Mouse (Mus musculus) small intestine, adult 2 months (tissue): ENCODE data around the gene Mapk8ip2. TPM values are rescaled to one million over a fixed set of nuclear protein-coding genes. Genes with fewer than 3 reads are reported as not detected.
A peak's percentile ranks its signal among the peaks of the same experiment; 100 is the strongest.

Source experiments
- H3K27ac ChIP-seq: fragments of 200-500 bp; 2 replicates; pipeline ENCODE4 v1.5.1; 2012; ENCODE audit warnings: low read depth, low read length, control low read depth, inconsistent platforms; ENCODE audit not compliant: insufficient read depth
- H3K27me3 ChIP-seq: fragments of 200-500 bp; 2 replicates; pipeline ENCODE4 v1.6.1; 2012; ENCODE audit warnings: mild to moderate bottlenecking, moderate library complexity, low read length, inconsistent platforms; ENCODE audit not compliant: control insufficient read depth, insufficient read depth
- H3K36me3 ChIP-seq: fragments of 200-500 bp; 2 replicates; pipeline ENCODE4 v1.6.1; 2012; ENCODE audit warnings: mild to moderate bottlenecking, low read length, control low read depth, inconsistent platforms; ENCODE audit not compliant: control insufficient read depth, insufficient read depth
- H3K4me1 ChIP-seq: fragments of 200-500 bp; 2 replicates; pipeline ENCODE4 v1.6.1; 2012; ENCODE audit warnings: low read length, inconsistent platforms, mixed read lengths; ENCODE audit not compliant: control insufficient read depth, insufficient read depth, insufficient read length
- H3K4me3 ChIP-seq: fragments of 200-500 bp; 2 replicates; pipeline ENCODE4 v1.5.1; 2012; ENCODE audit warnings: low read depth, mild to moderate bottlenecking, control low read depth, inconsistent platforms, low read length, moderate library complexity
- CTCF ChIP-seq: fragments of 200-500 bp; IDR thresholded peaks from 2 replicates; pipeline ENCODE4 v1.5.1; 2012; ENCODE audit warnings: low read depth, mild to moderate bottlenecking, control low read depth, inconsistent platforms, low read length, moderate library complexity, mixed read lengths; ENCODE audit not compliant: insufficient replicate concordance, insufficient read length; ENCODE audit errors: extremely low read depth
- POLR2A ChIP-seq: fragments of 200-500 bp; IDR thresholded peaks from 2 replicates; pipeline ENCODE4 v1.6.1; 2012; ENCODE audit warnings: low read depth, mild to moderate bottlenecking, control low read depth, inconsistent platforms, low read length, moderate library complexity
- WGBS: fragments of 180-500 bp; shearing (Covaris S2); methylation state at CpG from one replicate; pipeline ENCODE4 v1.1.7; 2018; 5-methylcytosine and 5-hydroxymethylcytosine counted together
- polyA plus RNA-seq: library from polyadenylated mRNA; depleted of rRNA; stranded (reverse); fragments of >200 nt; gene quantifications from 2 replicates; pipeline ENCODE4 v1.2.3, GENCODE M21; 2012

Mapk8ip2 gene
- polyA plus RNA-seq, 1 experiment = 0.65 TPM

DNA sequence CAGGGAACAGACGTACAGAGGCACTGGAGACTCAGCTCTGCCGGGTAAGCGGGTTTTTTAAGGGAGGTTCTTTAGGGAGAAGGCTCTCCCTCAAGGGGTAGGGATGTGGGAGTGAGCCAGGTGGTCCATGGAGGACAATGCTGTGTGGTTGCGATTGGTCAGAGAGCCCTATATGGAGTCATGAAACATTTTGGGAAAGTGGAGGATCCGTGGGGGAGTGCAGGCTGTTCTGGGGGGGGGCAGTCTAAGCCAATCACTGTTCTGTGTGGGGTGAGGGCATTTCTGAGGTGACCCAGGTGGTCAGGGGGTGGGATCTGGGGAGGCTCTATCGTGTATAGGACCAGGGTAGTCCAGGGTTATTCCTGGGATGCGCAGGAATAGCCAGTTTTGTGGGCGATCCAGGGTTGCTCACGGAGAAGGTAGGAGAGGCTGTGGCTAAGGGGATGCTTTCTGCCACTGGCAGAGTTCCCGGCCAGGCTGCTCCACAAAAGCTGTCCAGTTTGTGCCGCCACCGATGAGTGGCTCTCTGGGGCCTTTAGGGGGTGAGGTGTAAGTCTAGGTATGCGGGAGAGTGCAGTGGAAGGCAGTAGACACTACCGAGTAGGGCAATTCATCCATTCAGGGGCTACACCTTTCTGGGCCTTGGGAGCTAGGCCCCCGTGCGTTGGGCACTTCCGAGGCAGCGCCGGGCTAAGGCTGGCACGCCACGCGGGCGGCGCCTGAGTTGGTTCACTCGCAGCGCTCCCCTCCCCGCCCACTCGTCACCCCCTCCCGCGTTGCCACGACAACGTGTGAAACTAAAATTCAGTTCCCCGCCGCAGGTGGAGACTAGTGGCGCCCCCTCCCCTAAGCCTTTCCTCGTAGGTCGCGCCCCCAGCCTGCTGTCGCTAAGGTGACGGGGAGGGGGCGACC is 44.6 kb downstream of the Mapk8ip2 start:
- Histone ChIP-seq H3K27ac (peak overlapping the region; percentile 36; the same call in 1 of the 2 replicates), H3K4me1 (peaks cover 12% of the 10 kb centered on the region), H3K27me3 (peaks cover 25% of the 10 kb centered on the region), H3K4me3 (peak overlapping the region; percentile 46), H3K36me3 (no peaks in the 10 kb centered on the region)
- WGBS = 4% methylated on average over 41 of the region's 41 CpGs
- no peak for TF ChIP-seq CTCF
- TF ChIP-seq POLR2A = 0 out of 2 replicates have a peak, but pooled peaks have one; percentile 35

DNA sequence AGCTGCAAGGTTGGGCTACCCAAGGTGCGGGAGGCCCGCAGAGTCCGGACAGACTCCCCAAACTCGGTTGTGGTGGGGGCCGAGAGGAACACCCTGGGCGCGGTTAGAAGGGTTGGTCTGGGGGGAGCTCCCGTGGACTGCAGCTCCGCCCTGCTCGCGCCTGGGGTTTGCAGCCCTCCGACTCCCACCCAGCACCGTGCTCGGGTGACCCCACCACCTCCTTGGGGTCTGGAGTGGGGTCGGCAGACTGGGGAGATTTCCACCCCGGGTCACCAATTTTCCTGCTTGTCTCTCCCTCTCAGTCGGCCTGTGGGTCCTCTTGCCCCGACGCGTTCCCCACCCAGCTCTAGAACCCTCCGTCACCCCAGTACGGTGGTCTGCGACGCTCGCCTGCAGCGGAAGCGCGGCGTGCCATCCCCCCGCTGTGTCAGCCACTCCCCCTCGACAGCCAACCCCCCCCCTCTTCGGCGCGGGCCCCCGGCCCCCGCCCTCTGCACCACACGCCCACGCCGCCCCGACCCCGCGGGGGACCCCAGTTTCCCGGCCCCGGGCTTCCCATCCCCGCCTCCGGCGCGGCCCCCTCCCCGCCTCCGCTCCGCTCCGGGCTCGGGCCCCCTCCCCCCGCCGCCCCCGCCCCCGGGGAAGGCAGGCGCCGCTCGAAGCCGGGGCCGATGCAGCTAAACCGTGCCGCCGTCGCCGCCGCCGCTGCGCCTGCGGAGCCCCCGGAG is 45.4 kb downstream of the Mapk8ip2 start, which contains the start of gene Shank3:
Shank3 (plus strand) TSS at position 663 of the 728 bp plus-strand sequence.
- H3K36me3 ChIP-seq = no peaks in the 10 kb centered on the region
- peak within 1 kb of the TSS; percentile 58 for H3K4me3 ChIP-seq
- H3K27me3 ChIP-seq = peaks cover 25% of the 10 kb centered on the region
- WGBS = 2% methylated on average over 54 of the region's 72 CpGs
- TF ChIP-seq CTCF (no peak), POLR2A (no peak)
- peaks cover 12% of the 10 kb centered on the region for H3K4me1 ChIP-seq
- H3K27ac ChIP-seq = peak within 1 kb of the TSS; percentile 36; the same call in 1 of the 2 replicates

DNA sequence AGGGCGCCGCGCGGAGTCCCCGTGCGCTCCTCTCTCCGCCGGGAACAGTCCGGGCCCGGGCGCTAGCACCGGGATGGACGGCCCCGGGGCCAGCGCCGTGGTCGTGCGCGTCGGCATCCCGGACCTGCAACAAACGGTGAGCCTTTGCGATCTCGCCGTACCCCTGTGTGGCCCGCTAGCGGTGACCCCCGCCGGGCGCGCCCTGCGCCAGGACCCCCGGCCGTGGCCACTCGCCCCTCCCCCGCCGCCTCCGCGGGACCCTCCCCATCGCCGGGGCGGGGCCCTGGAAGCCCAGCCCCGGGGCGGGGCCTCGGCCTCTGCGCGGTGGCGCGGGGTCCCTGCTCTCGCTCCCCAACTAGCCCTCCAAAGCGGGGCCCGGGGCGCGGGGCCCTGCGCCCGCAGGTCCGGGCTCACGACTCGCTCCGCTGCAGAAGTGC is 46.1 kb downstream of the Mapk8ip2 start:
- WGBS = under 1% methylated on average over 34 of the region's 60 CpGs
- H3K27me3 ChIP-seq = peaks cover 25% of the 10 kb centered on the region
- H3K4me1 ChIP-seq = peaks cover 12% of the 10 kb centered on the region
- H3K36me3 ChIP-seq = no peaks in the 10 kb centered on the region
- TF ChIP-seq POLR2A (no peak), CTCF (no peak)
- H3K4me3 ChIP-seq = peak overlapping the region; percentile 58
- H3K27ac ChIP-seq = no peak overlapping the region

DNA sequence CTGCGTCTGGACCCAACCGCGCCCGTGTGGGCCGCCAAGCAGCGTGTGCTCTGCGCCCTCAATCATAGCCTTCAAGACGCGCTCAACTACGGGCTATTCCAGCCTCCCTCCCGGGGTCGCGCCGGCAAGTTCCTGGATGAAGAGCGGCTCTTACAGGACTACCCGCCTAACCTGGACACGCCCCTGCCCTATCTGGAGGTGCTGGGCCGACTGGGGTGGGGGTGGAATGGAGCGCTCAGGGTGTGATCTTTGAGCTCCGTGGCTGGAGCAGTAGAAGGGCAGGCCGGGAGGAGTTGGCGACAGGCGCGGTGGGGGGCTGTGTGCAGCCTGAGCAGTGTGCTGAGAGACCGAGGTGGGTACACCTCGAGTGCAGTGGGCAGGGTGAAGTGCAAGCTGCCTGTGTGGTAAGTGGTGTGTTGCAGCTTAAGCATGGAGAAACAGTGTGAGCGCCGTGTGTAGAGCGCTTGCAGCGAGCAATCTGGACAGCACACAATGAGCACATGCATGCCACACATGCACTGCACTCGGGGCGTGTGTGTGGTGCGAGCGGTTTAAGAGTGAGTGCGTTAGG is 46.6 kb downstream of the Mapk8ip2 start:
- H3K27me3 ChIP-seq = peaks cover 25% of the 10 kb centered on the region
- peak overlapping the region; percentile 58 for H3K4me3 ChIP-seq
- no peak for TF ChIP-seq POLR2A
- no peak for TF ChIP-seq CTCF
- H3K27ac ChIP-seq = no peak overlapping the region
- H3K4me1 ChIP-seq = peaks cover 12% of the 10 kb centered on the region
- WGBS = 6% methylated on average over 35 of the region's 35 CpGs
- no peaks in the 10 kb centered on the region for H3K36me3 ChIP-seq

DNA sequence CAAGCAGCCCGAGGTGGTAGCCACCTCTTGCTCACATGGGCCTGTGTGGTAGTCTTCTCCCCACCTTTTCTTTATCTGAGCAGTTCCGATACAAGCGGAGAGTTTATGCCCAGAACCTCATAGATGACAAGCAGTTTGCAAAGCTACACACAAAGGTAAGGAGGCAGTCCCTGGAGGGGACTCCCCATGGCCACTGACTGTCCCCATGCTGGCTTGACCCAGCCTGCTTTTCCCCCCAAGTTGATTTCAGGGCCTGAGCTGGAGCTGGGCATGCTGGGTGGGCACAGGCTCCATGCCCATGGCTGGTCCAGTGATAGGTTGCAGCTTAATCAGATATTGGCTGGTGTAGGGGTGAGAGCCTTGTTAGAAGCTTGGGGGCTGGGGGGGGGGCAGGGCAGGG is 47.6 kb downstream of the Mapk8ip2 start:
- 83% methylated on average over 3 of the region's 3 CpGs for WGBS

DNA sequence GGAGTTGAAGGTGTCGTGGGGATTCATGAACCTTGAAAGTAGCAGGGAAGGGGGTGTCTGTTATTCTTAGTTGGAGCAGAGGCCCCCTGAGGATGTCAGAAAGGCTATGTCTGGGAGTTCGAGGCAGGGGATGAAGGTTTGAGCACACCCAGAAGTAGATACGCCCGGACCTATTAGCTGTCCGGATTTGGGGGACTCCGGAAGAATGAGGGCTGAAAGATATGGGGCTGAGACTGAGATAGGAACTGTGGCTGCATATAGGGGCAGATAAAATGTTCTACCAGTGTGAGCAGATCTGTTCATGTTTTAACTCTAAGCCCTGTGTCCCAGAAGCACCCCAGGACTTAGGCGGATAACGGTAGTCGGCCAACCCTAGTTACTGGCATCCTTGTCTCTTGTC is 51.1 kb downstream of the Mapk8ip2 start:
- 90% methylated on average over 9 of the region's 9 CpGs for WGBS
- H3K36me3 ChIP-seq = no peaks in the 10 kb centered on the region
- H3K4me1 ChIP-seq = peaks cover 6% of the 10 kb centered on the region
- H3K27me3 ChIP-seq = peaks cover 4% of the 10 kb centered on the region
- no peak overlapping the region for H3K4me3 ChIP-seq
- H3K27ac ChIP-seq = no peak overlapping the region
- TF ChIP-seq CTCF = no peak
- no peak for TF ChIP-seq POLR2A

More for the DNA sequence above, 47.6 kb downstream of the Mapk8ip2 start:
- Histone ChIP-seq H3K4me3 (no peak overlapping the region), H3K27me3 (peaks cover 25% of the 10 kb centered on the region), H3K36me3 (no peaks in the 10 kb centered on the region), H3K27ac (no peak overlapping the region), H3K4me1 (peaks cover 12% of the 10 kb centered on the region)
- no peak for TF ChIP-seq CTCF
- no peak for TF ChIP-seq POLR2A

DNA sequence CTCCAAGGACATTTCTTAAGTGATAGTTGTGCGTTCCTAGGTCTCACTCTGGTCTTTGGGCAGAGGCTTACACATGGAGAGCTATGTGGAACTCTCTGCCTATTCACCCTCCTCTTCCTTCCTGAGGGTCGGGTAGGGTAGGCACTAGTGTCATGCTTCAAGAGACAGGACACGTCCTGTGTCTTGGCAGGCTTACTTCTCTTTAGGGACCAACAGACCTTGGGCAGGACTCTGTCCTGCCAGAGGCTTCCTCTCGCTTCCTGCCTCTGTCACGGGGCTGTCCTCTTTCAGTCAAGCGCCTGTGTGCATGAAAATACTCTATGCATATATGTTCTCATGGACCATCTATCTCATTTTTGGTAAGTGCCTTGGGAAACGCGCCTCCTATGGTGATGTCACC is 54.0 kb downstream of the Mapk8ip2 start:
- Histone ChIP-seq H3K27me3 (no peaks in the 10 kb centered on the region), H3K4me3 (no peak overlapping the region), H3K27ac (no peak overlapping the region), H3K4me1 (no peaks in the 10 kb centered on the region; the same call in 1 of the 2 replicates), H3K36me3 (no peaks in the 10 kb centered on the region)
- TF ChIP-seq POLR2A (no peak), CTCF (no peak)
- 87% methylated on average over 8 of the region's 8 CpGs for WGBS
